Mouse (Mus musculus): ENCODE results near the gene Dnah7a.
"Not testable (repeated sequence)": the region's sequence is repeated elsewhere in the genome, so short reads cannot be mapped to it uniquely, and the experiment has no call there.

Gene Dnah7a

DNA sequence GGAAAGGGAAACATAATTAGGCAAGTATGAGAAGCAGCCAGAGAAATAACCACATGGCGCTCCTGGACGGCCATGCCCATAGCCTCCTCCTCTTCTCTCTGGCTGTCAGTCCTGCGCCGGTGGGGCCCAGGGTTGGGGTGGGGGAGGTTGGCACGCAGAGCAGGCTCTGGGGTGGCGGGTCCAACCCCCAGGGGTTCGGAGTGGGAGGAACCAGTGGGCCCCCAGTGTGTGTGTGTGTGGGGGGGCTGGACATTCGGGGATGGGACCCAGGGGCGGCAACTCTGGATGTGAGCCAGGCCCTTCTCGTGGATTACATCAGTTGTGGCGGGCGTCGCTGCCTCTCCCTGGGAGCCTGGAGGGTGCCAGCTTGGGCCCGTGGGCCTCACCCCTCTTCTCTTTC, 317.8 kb downstream of the Dnah7a start:
- no peak for DNase-seq (ENCODE audit: low read depth, low spot score)

GRCm38 (mm10) chr1:53384085-53384688, 322.4 kb downstream of the Dnah7a start:
- no peak for DNase-seq (ENCODE audit: low read depth, low spot score)

GRCm38 (mm10) chr1:53377731-53378130, 328.9 kb downstream of the Dnah7a start:
- DNase-seq (ENCODE audit: low read depth, low spot score), result no peak

GRCm38 (mm10) chr1:53375965-53376364, 330.6 kb downstream of the Dnah7a start:
- DNase-seq (ENCODE audit: low read depth, low spot score), result not testable (repeated sequence)

DNA sequence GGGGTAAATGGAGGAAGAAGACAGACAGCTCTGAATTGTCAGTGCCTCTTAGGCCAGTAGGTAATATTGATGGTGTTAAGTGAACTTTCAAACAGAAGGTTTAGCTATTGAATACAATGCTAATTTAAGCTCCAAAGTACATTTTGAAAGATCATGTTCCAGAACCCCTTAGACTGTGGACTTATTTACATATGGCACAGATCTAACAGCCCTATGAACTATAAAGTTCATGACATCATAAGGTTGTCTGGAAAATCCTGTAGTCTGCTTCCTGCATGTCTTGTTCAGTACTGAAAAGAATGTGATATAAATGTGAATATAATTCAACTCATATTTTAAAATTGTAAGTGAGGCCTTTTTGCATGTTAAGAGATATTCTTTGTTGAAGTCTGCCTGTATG, 347.6 kb downstream of the Dnah7a start:
- DNase-seq (ENCODE audit: low read depth, low spot score), result no peak

DNA sequence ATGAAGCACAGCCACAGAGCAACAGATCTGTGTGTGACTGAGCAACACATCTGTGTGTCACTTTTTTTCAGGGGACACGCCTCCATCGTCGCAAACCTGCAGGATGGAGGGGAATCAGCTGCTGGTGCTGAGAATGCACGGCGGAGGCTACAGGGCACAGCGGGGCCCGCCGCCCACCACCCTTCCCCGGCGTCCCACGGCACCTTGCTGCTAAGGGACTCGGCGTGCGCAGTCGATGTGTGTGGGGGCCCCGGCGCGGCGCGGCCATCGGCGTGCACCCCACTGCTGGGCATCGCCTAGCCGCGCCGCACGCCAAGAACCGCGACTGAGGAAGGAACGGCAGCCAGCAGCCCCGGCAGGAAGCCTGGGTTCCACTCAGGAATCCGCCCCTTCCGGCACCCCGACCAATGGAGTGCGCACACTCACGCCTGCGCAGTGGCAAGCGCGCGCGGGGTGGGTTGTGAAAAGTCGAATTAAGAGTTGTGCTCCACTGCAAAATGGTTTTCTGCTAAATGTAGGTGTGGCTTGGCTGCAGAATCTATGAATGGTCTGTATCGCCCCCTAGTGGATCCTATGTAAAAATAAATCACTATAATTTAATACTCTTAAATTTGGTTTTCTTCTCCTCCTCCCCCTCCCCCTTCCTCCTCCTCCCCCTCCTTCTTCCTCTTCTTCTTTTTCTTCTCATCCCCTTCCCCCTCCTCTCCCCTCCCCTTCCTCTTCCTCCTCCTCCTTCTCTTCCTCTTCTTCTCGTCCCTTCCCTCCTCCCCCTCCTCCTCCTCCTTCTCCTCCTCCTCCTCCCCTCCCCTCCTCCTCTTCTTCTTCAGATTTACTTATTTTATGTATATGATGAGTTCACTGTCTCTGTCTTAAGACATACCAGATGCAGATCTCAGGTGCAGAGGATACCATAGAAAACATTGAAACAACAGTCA, 354.0 kb downstream of the Dnah7a start, which contains the start of the genes Asdurf, Gm28551 and Asnsd1:
Gene Asdurf, minus strand, starts transcription at position 293 of the 935 bp plus-strand sequence.
Gene Gm28551, minus strand, starts transcription at position 341 of the 935 bp plus-strand sequence.
Gene Asnsd1, minus strand, starts transcription at position 426 of the 935 bp plus-strand sequence.
- peak; percentile 96 for DNase-seq (ENCODE audit: low read depth, low spot score)
